Mouse (Mus musculus): Measurements from ENCODE around the gene Gm42517. TPM values are rescaled to one million over a fixed set of nuclear protein-coding genes. Genes with fewer than 3 reads are reported as not detected.

Gene Gm42517
- total RNA-seq (2023), result not detected

GRCm38 (mm10) chr5:108367871-108368332 is at the start of gene Gm42517:
TSS of gene Gm42517 (minus strand) at chr5:108367922.

DNA sequence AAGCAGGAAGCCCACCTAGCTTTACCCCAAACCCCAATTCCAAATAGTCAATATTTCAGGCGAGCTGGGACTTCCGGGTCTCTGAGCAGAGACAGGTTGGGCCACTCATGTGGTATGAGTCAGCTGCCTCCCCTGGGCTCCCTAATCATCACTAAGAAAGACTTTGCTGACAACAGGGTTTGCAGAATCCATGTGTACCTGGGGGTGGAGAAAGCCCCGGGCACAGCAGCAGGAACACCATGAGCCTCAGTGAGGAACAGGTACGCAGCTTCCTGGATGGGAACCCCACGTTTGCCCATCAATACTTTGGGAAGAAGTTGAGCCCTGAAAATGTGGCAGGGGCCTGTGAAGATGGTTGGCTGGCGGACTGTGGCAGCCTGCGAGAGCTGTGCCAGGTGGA is 20.5 kb upstream of the Gm42517 start, which contains the start of gene Pde6b:
Gene Pde6b (plus strand): TSS at position 191 of the 400 bp plus-strand sequence.

Other genes with a start within 250 kb of the Gm42517 start
- gene Tmed5, start 235.3 kb downstream of the Gm42517 start, total RNA-seq (2023), result 43.6 TPM
- 0.64 TPM for gene Ccdc18, start 235.0 kb downstream of the Gm42517 start, total RNA-seq (2023)
- gene Dr1, start 99.0 kb downstream of the Gm42517 start, total RNA-seq (2023), result 34.3 TPM
- gene Pigg, start 55.3 kb downstream of the Gm42517 start, total RNA-seq (2023), result 1.1 TPM
- not detected for gene Pde6b, start 20.5 kb upstream of the Gm42517 start, total RNA-seq (2023)
- gene Atp5k, start 66.5 kb upstream of the Gm42517 start, total RNA-seq (2023), result 64.8 TPM
- not detected for gene Mfsd7a, start 81.0 kb upstream of the Gm42517 start, total RNA-seq (2023)
- gene Pcgf3, start 93.3 kb upstream of the Gm42517 start, total RNA-seq (2023), result 22.3 TPM
- gene Cplx1, start 182.1 kb upstream of the Gm42517 start, total RNA-seq (2023), result not detected

Measured in CD4-positive naive resting alpha-beta T cell, adult 76 days (primary cell).